Mouse (Mus musculus): ENCODE data around the gene Blmh.

DNA sequence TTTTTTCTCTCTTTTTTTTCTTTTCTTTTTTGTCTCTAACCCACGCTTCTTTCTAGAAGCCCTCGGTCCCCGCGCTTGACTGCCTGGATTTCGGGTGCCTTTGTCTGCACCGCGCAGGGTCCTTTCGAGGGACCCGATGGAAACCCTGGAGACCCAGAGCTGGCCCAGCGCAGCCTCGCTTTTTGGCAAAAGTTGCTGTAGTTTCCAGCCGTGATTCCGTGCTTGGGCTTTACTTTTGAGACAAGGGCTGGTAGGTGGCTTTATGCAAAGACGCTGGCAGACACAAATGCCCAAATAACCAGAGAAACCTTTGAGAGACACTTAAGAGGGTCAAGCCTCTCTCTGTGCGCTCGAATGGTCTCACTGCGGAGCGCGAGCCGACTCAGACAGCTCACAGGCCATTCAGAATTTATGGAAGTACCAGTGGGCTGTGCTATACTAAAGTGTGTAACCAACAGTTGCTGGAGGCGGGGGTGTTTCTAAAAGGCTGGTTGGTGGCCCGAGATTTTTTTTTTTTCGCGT lies 74.2 kb downstream of the Blmh start:
- TF ChIP-seq EP300 (optimal IDR thresholded peaks at IDR 0.05) (no peak), CTCF (IDR thresholded peaks at IDR 0.05; ENCODE audit: low read depth) (no peak)
